Mouse (Mus musculus) gastrocnemius, postnatal 25 days (tissue): ENCODE results near the gene Ncor2. TPM values are rescaled to one million over a fixed set of nuclear protein-coding genes. Genes with fewer than 3 reads are reported as not detected.

Source experiments
- DNase-seq: peaks from one replicate; pipeline ENCODE4 v3.0.0; 2022
- total RNA-seq, 2 experiments: library from RNA; stranded (reverse); gene quantifications; 1 replicate in 1 of 2; 2 replicates in 1 of 2; pipeline ENCODE4 v1.2.3; 2021

Gene Ncor2
- total RNA-seq, 2 experiments from 2014 or later = 92.7 to 108 TPM

GRCm38 (mm10) chr5:125170107-125170842 is 8.7 kb downstream of the Ncor2 start:
- DNase-seq = no peak

DNA sequence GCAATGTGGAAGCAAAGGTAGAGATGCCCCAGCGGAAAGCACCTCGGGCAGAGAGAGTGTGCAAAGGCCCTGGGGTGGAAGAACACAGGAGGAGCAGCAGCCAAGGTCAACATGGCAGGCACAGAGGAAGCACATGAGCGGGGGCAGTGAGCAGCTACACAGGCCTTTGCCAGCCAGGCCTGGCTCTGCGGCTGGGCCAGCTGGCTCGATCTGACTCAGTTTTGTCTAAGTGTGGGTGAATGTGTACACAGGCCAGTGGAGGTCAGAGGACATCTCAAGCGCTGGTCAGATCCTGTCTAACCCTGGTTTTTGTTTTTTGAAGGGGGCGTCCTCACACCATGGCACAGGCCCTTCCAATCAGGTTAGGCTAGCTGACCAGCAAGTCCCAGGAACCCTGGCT is 10.9 kb downstream of the Ncor2 start:
- peak; percentile 8 for DNase-seq

GRCm38 (mm10) chr5:125167524-125167923 is 11.5 kb downstream of the Ncor2 start:
- DNase-seq = no peak

GRCm38 (mm10) chr5:125165993-125166392 is 13.0 kb downstream of the Ncor2 start:
- DNase-seq = no peak

DNA sequence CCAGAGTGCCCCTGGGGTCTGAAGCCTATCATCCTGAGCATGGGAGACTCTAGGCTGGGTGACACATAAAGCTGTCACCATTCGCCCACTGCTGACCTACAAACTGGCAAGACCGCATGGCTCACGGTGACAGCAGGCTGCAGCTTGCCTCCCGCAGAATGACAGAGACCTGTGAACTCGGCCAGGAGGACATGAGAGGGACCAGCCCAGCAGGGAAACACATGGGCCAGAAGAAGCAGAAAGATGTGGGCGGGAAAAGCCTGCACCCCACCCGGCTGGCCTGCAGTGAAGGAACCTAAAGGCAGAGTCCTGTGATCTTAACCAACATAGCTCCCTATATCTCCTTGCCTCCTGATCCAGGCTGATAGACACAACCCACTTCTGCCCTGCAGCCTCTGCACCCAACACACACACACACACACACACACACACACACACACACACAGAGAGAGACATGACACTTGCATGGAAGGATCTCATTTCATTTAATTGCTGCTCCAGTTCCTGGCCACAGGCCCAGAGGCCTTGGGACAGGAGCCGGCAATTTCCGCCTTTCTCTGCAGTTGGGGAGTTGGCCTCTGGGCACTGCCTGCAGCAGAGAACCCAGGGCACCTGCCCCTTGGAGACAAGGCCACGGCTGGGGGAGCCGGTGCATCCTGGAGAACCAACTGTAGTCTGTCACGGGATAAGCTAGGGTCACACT is 14.4 kb downstream of the Ncor2 start:
- peak; percentile 81 for DNase-seq

DNA sequence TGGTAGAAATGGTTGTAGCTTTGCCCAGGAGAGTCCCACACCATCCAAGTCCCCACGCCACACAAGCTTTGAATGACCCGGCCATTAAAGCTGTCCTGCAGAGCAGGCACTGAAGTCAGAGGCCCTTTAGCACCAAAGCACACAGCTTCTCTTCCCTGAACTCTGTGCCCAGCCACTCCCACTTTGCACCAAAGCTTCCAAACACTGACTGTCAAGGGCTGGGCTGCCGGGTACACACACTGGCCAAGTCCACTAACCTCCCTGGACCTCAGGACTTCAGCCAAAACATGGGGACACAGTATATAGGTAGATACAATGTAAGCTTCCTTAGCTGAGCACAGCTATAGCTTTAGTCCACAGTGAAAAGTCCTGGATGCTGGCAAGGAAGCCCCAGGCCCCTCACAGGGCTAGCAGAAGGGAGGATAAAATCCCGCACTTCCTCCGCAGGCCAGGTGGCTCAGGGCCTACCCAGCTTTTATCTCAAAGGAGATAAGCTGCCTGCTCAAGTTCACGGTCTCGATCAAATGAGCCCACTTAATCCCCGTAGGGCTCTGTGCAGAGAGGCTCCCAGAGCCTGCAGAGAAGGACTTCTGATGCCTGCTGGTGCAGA is 15.5 kb downstream of the Ncor2 start:
- DNase-seq = no peak

DNA sequence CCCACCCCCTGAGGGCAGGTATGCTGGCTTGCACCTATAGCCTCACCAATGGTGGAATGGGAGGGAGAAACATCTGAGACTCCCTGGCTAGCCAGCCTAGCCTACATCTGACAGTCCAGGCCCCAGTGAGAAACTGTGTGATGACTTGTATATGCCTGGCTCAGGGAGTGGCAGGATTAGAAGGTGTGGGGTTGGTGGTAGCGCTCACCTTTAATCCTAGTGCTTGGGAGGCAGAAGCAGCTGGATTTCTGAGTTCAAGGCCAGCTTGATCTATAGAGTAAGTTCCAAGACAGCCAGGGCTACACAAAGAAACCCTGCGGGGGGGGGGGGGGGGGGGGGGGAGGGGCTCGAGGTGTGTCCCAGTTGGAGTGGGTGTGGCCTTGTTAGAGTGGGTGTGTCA is 16.6 kb downstream of the Ncor2 start:
- DNase-seq = no peak

DNA sequence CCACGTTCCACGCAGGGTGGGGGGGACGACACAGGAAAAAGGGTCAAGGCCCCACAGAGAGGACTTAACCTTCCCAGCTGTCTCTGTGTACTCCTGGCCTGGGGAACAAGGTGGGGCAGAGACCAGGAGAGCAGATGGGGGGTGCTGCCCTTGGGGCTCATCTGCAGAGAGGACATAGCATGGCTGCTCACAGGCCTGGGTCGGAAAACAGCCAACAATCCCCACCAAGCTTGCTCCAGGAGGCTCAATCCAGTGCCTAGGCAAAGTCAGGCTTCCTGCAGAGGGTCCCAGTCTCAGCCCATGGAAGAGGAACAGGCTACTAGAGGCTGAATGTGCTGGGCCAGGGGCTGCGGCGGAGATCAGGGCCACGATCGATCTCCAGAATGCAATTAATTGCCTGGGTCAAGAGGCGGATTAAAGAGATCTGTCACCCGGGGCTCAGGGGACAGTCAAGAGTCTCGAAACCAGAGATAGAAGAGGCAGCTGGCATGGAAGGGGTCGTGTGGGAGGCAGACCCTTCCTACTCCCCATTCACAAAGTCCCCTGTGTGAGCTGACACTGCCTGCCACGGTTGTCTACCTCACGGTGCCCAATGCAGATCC is 19.1 kb downstream of the Ncor2 start:
- no peak for DNase-seq

GRCm38 (mm10) chr5:125159293-125159692 is 19.7 kb downstream of the Ncor2 start:
- peak; percentile 90 for DNase-seq

DNA sequence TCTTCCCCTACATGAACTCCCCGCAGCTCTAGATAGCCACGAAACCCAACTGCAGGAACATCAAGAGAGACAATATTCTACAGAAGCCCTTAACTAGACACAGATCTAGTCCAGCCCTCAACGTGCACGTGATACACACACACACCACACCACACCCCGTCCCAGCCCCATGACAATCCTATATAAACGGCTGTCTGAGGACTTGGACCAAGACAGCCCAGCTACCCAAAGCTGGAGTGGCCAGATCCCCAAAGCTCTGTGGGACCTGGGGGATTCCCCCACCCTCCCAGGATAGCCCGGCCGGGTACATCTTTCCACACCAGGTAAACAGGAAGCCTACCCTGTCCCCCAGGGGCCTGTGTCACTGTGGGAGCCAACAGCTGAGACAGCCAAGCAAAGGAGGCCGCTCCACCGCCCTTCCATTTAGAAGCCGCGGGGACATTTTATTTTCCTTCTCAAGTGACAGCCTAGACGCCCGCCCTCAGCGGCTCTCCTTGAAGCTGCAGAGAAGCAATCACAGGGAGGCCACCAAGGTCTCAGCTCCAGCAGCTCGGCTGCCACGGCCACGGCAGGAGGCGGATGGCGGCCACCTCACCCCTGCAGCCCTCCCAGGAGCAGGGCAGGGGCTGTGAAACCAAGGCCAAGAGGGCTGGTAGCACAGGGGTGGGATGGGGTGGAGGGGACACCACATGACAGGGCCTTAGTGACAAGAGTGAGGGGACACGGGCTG is 20.6 kb downstream of the Ncor2 start:
- peak; percentile 82 for DNase-seq

DNA sequence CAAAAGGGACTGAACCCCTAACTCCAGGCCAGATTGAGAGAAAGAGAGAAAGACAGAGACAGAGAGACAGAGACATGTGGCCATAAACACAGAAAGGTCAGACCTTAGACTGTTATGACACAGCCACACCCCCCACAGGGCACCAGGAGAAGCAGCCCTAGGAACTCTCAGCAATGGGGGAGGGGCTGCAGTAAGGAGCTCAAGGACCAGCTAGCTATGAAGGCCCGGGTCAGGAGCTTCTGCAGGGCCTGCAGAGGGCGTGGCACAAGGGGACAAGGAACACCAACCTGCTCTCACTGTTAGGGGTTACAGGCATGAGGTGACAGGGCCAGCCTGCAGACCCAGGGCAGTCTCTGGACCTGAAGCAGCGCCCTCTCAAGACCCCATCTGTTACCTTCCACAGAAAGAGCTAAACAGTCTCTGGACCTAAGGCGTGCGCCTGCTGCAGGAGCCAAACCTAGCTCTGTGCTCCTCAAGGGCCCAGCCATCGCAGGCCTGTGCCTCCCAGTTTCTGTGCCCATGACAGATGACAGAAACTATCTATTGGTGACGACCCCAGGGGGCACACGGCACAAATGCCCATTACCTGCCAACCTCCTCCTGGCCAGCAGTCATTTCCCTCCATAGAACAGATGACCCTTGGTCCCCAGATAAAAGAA is 21.5 kb downstream of the Ncor2 start:
- DNase-seq = no peak

DNA sequence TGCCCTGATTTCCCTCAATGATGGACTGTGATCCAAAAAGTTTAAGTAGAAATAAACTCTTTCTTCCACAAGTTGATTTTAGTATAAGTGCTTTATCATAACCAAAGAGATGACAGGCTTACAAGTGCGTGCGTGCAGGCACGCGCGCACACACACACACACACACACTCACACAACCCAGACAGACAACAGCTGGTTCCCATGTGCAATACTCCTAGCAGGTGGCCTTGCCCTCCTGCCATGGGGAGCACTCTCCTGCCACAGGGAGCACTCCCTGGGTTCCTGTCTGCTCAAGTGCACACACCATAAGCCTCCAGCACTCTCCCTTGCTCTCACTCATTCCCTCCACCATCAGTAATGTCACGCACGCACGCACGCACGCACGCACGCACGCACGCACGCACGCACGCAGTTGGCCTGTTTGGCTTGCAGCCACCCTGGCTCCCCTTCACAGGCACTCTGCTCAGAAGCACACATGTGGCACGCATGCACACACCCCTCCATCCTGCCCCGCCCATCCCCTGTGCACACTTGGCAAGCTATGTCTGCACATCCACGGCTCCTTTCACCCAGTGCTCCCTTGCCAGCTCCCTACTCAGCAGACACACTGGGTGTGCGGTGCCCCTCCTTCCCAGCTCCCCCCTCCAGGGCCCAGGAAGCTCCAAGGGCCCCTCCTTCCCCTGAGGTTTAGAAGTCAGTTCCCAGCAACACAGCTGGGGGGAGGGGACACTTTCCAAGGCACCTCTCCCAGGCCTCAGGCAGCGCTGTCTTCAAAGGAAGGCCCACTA is 22.4 kb downstream of the Ncor2 start:
- DNase-seq = no peak

DNA sequence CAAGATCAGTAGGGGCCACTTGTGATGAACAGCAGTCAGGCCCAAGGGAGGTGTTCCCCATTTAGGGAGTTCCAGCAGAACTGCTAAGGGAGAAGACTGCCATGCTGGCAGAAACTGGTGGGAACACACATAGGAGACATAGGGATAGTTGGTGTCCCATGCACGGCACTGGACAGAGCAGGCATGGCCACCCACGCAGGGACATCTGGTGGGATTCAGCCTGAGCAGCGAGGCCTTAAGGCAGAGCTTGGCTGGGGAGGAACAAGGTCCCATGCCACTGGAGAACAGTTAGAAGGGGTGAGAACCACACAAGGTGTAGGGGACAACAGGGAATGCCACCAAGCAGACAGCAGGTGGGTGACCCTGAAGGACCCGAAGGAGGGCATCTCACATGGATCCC is 23.6 kb downstream of the Ncor2 start:
- DNase-seq = no peak

- DNase-seq = peak; percentile 83
Observed at GRCm38 (mm10) chr5:125154989-125155388, 24.0 kb downstream of the Ncor2 start.

- DNase-seq = no peak
Observed at GRCm38 (mm10) chr5:125154178-125154577, 24.8 kb downstream of the Ncor2 start.

DNA sequence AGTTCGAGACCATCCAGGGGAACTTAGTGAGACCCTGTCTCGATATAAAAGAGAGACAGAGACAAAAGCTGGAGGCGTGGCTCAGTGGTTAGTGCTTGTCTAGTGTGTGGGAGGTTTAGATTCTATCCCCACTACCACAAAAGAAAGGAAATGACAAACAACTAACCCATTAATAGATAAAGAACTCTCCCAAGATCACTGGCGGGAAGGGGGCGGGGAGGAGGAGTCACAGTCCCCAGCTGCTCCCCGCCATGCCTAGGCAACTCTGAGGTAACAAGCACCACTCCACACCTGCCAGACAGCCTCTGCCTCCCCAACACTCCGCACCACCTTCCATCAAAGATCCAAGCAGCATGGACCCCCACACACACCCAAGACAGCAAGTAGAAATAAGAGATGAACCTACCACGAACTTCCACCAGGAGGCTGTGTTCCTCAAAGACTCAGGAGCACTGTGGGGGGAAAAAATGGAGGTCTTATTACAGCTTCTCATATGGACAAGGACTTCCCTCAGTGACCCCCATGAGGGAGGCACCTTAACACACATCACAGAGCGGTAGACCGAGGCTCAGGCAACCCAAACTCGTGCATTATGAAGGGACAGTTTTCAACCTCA is 25.7 kb downstream of the Ncor2 start:
- no peak for DNase-seq

DNA sequence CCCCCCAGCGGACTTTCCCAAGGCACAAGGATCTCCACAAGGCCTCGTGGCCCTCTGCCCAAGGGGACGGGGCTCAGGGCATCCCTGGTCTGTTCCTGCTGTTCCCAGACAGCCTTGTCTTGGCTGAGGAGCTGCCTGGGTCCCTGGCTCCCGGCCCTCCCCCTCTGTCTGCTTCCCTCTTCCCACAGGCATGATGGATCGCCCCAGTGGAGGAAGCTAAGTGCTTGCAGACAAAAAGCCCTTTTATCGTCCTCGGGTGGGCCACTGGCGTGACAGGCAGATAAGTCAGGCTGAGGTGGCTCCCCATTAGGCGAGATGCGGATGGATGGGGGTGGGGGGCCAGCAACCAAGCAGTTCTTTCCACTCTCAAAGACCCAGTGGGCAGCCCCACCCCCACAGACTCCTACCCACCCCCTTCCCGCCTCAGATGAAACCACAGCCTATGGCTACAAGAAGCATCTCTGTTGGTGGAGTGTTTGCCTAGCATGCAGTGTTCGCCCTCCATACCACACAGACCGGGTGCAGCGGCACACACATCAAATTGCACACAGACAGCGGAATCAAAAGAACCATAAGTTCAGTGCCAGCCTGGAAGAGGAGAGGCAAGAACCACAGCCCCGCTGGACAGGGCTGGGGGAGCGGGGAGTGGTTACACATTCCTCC is 27.0 kb downstream of the Ncor2 start:
- no peak for DNase-seq

- peak; percentile 48 for DNase-seq
Observed at GRCm38 (mm10) chr5:125150951-125151564, 28.0 kb downstream of the Ncor2 start.

- DNase-seq = peak; percentile 47
Observed at GRCm38 (mm10) chr5:125149142-125149541, 29.9 kb downstream of the Ncor2 start.
